Mouse (Mus musculus) megakaryocyte, embryonic 14.5 days (primary cell): ENCODE results near the gene Ccdc78.

ENCODE experiments used
- FLI1 ChIP-seq: IDR thresholded peaks from 2 replicates; pipeline ENCODE4 v1.6.1; 2012; ENCODE audit warnings: low read length, inconsistent platforms, mixed read lengths
- GATA1 ChIP-seq: IDR thresholded peaks from 3 replicates; pipeline ENCODE4 v1.6.1; 2012; ENCODE audit warnings: mixed read lengths, low read length, inconsistent platforms, borderline replicate concordance

DNA sequence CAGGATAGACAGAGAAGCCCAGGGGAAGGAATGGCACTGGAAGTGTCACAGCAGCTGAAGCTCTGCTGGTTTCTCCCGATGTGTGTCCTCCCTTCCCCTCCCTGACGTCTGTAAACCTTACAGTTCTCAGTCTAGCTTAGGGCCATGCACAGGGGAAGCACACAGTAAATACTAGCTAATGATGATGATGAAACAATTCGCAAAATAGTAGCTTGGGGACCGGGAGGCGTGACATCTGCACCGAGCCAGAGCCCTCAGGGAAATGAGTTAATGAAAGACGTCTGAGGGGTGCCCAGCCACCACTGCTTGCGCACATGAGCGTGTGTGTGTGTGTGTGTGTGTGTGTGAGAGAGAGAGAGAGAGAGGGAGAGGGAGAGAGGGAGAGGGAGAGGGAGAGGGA, 17.0 kb upstream of the Ccdc78 start:
- TF ChIP-seq FLI1 (no peak), GATA1 (no peak)
